Mouse (Mus musculus): Measurements from ENCODE around the gene Prkcg.

The Prkcg gene

GRCm38 (mm10) chr7:3367569-3367968 is 78.6 kb downstream of the Prkcg start:
- no peak for DNase-seq

GRCm38 (mm10) chr7:3368311-3368710 is 79.3 kb downstream of the Prkcg start:
- no peak for DNase-seq

- DNase-seq: no peak
Measured at GRCm38 (mm10) chr7:3369189-3369588, 80.2 kb downstream of the Prkcg start.

- no peak for DNase-seq
Measured at GRCm38 (mm10) chr7:3370407-3370806, 81.4 kb downstream of the Prkcg start.

GRCm38 (mm10) chr7:3372376-3372775 is 83.4 kb downstream of the Prkcg start:
- no peak for DNase-seq

GRCm38 (mm10) chr7:3373754-3374153 is 84.8 kb downstream of the Prkcg start:
- no peak for DNase-seq

- peak; percentile 66 for DNase-seq
Measured at GRCm38 (mm10) chr7:3376831-3377230, 87.9 kb downstream of the Prkcg start.

All from thymus, postnatal 4 days (tissue).